Mouse (Mus musculus) E14TG2a.4 (cell line): ENCODE measurements around the gene Kcnk12.
A peak's percentile ranks its signal among the peaks of the same experiment; 100 is the strongest.

ENCODE experiments used
- CTCF ChIP-seq: conservative IDR thresholded peaks from 2 replicates; pipeline ENCODE4 v1.5.1; 2014; ENCODE audit warnings: low read length
- NANOG ChIP-seq: IDR thresholded peaks from 2 replicates; pipeline ENCODE4 v1.6.1; 2014; ENCODE audit warnings: borderline replicate concordance, low read length, mixed read lengths
- POU5F1 ChIP-seq: IDR thresholded peaks from 2 replicates; pipeline ENCODE4 v1.6.1; 2014; ENCODE audit warnings: low read length, borderline replicate concordance

DNA sequence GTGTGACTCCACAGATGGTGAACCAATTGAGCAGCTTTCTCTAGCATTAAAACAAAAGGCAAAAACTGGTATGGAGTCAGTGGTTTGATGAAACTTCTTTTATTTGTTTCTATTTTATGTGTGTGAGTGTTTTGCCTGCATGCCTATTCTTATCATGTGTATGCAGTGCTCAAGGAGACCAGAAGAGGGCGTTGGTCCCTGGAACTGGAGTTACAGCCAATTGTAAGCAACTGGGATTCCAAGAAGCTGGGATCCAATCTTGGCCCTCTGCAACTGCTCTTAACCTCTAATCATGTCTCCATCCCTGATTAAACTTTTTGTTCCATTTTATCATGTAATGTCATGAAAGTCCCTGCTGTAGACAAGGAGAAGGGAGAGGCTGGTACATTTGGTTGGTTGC is 58.0 kb downstream of the Kcnk12 start:
- TF ChIP-seq CTCF (peak; percentile 55), NANOG (no peak), POU5F1 (no peak)
